Mouse (Mus musculus) urinary bladder, postnatal 10 days (tissue): ENCODE measurements around the gene Rexo4.

Source experiments
- DNase-seq: peaks from one replicate; pipeline ENCODE4 v3.0.0; 2022; ENCODE audit warnings: low spot score

Gene Rexo4

GRCm38 (mm10) chr2:26910124-26910993 lies 53.8 kb downstream of the Rexo4 start, which contains the start of the genes Med22 and Rpl7a:
Gene Med22, minus strand, starts transcription at chr2:26910677.
Gene Rpl7a, plus strand, starts transcription at chr2:26910764.
- DNase-seq = peak; percentile 99

GRCm38 (mm10) chr2:26909387-26909784 lies 54.8 kb downstream of the Rexo4 start:
- DNase-seq = no peak

DNA sequence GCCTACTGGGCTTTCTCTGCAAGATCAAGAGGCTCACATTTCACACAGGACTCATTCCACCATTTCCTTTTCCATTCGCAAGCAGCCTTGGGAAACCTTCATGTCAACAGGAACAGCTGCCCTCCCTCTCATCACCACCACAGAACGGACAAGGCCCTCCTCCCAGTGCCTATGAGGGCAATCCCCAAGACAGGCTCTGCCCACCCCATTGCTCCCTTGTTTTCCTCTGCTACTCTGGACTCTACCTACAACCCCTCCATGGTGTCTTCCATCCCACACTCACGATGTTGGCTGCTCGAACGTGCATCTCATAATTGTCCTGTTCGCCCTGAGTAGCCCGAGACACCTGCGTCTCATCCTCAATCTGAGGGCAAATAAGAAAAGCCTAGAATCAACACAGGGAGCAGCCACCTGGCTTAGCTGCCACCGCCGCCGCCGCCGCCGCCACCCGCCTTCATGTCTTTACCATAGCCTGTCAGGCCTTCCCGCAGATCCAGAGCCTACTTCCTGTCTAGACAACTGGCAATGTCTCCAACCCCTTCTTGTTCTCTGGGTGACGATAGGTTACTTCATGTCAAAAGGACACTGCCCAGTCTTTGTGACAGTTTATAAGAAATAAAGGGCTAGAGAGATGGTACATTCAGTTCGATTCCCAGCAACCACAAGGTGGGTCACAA lies 55.3 kb downstream of the Rexo4 start:
- no peak for DNase-seq

DNA sequence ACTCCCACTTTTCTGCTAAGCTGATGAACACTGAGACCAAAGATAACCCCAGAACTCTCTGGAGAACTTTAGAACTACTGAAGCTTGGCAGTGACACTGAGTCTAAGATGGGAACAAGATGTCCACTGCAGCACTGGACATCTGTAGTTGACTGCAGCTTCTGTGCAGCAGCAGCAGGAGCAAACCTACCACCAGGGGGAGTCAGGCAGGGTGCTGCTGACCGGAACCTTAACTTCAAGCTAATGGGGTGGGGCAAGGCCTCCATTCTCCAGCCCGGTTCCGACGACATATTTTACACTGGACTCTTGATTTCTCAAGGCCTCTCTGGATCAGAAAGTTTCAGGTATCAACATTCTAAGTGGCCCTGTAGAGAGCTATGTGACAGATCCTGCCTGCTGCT lies 57.1 kb downstream of the Rexo4 start:
- peak; percentile 13 for DNase-seq

- DNase-seq = peak; percentile 6
These were observed 57.8 kb downstream of the Rexo4 start for GRCm38 (mm10) chr2:26906431-26906830.

- DNase-seq = peak; percentile 5
These were observed 58.2 kb downstream of the Rexo4 start for GRCm38 (mm10) chr2:26905936-26906335.
